Mouse (Mus musculus) bone marrow, adult 2 months (tissue): Measurements from ENCODE around the gene Cbx2.

Experiments
- CTCF ChIP-seq: fragments of 200-500 bp; IDR thresholded peaks from 2 replicates; pipeline ENCODE4 v1.5.1; 2011; ENCODE audit warnings: low read length, control low read depth; ENCODE audit not compliant: control insufficient read depth, insufficient read depth
- POLR2A ChIP-seq: fragments of 200-500 bp; IDR thresholded peaks from 2 replicates; pipeline ENCODE4 v1.6.1; 2011; ENCODE audit warnings: low read depth, mild to moderate bottlenecking, control low read depth, low read length, borderline replicate concordance; ENCODE audit not compliant: control insufficient read depth

GRCm38 (mm10) chr11:119058041-119058995, 35.6 kb downstream of the Cbx2 start:
- TF ChIP-seq CTCF = peak; percentile 26; the same call in 1 of the 2 replicates
- TF ChIP-seq POLR2A = no peak
